Mouse (Mus musculus) hindlimb bud, embryonic 11.5 days (tissue): ENCODE data around the gene Olfr138.

Source experiments
- DNase-seq: peaks from one replicate; pipeline ENCODE4 v3.0.0-alpha.2; 2012; ENCODE audit warnings: low read depth, low spot score; ENCODE audit errors: extremely low spot score

Gene Olfr138

DNA sequence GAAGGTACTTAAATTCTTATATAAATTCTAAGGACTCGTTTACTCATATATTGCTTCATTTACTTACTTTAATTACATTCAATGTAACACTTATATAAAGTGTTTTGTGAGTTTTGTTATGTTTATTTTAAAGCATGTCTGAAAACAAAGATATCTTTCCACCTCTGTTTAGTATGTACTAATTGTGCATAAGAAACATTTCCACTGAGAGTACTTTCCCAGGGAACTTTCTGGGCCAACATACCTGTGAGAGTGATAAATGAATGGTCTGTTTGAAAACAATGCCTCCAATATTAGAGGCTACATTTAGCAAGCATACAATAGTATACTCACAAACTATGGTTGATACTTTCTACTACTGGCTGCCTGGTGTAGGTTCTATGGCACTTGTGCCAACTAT lies at the start of gene Olfr138:
Olfr138 (plus strand) TSS at position 301 of the 400 bp plus-strand sequence.
- DNase-seq: no peak

DNA sequence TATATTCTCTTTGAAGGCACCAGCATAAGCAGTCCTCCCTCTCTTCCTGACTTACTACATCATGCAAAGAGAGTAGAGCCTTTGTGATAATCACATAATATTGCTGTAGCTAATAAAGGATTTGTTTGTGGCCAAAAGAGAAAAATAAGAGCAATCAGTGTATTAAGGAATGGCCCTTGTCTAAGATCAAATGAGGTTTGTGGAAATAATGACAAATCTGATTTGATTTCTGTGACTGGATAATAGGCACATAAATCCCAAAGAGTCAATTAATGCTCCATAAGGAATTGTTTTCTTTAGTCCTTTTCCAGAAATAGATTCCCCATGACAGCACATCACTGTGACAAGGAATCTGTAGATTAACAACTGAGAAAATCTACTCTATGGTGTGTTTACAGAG lies 46.6 kb downstream of the Olfr138 start, which contains the start of gene Olfr137:
Olfr137 (minus strand) TSS at position 101 of the 400 bp plus-strand sequence.
- DNase-seq: no peak
